Mouse (Mus musculus): ENCODE measurements at regions not wholly inside any gene's neighbourhood (a gene's known extent, or its start where the extent isn't known, plus 50 kb on each side); places are given as distances from the start of the nearest gene placed in this dataset.

GRCm38 (mm10) chr8:109249691-109250090 lies 244.1 kb upstream of the Pmfbp1 start:
- no peak for TF ChIP-seq HCFC1 (IDR thresholded peaks at IDR 0.05; ENCODE audit: borderline replicate concordance, insufficient read depth, low read length)
- TF ChIP-seq ZNF384 (IDR thresholded peaks at IDR 0.05; ENCODE audit: low read depth, low read length) = no peak
- TF ChIP-seq ZC3H11A (IDR thresholded peaks at IDR 0.05; ENCODE audit: borderline replicate concordance, low read depth, low read length) = no peak
- TF ChIP-seq CHD2 (IDR thresholded peaks at IDR 0.05; ENCODE audit: low read depth, low read length) = no peak
